Mouse (Mus musculus): ENCODE results near the gene Spats2l.

- TF ChIP-seq CTCF (IDR thresholded peaks at IDR 0.05; ENCODE audit: low read depth), result no peak
- no peak for TF ChIP-seq EP300 (IDR thresholded peaks at IDR 0.05; ENCODE audit: low read depth)
These were observed 110.9 kb downstream of the Spats2l start for GRCm38 (mm10) chr1:57884867-57885266.

Measured in liver, embryonic 14.5 days (tissue).